Mouse (Mus musculus) limb, embryonic 14.5 days (tissue): ENCODE measurements around the gene Hmmr. TPM values are rescaled to one million over a fixed set of nuclear protein-coding genes. Genes with fewer than 3 reads are reported as not detected.
A peak's percentile ranks its signal among the peaks of the same experiment; 100 is the strongest.

ENCODE experiments used
- ATAC-seq: fragments of 200-750 bp; cut with Nextera tagmentation; 2 replicates; pipeline ENCODE4 v1.8.0; 2017; ENCODE audit warnings: low read depth, moderate number of reproducible peaks, moderate TSS enrichment; ENCODE audit not compliant: low FRiP score
- DNase-seq: peaks from one replicate; pipeline ENCODE4 v3.0.0-alpha.2; 2015; ENCODE audit warnings: low spot score
- H3K27ac ChIP-seq: fragments of 300-500 bp; sonication (generic); replicated peaks from 2 replicates; pipeline ENCODE4 v1.5.1; 2014; ENCODE audit warnings: low read depth, mild to moderate bottlenecking, low read length, moderate library complexity, mixed read lengths
- H3K27me3 ChIP-seq: fragments of 300-500 bp; sonication (generic); 2 replicates; pipeline ENCODE4 v1.6.1; 2014; ENCODE audit warnings: low read length, mixed read lengths; ENCODE audit not compliant: control insufficient read depth, insufficient read depth
- H3K36me3 ChIP-seq: fragments of 300-500 bp; sonication (generic); 2 replicates; pipeline ENCODE4 v1.6.1; 2014; ENCODE audit warnings: mild to moderate bottlenecking, low read length, moderate library complexity, mixed read lengths; ENCODE audit not compliant: control insufficient read depth, insufficient read depth
- H3K4me1 ChIP-seq: fragments of 300-500 bp; sonication (generic); 2 replicates; pipeline ENCODE4 v1.6.1; 2014; ENCODE audit warnings: antibody characterized with exemption, low read length, mixed read lengths; ENCODE audit not compliant: control insufficient read depth, insufficient read depth
- H3K4me2 ChIP-seq: fragments of 300-500 bp; sonication (generic); replicated peaks from 2 replicates; pipeline ENCODE4 v1.6.1; 2014; ENCODE audit warnings: low read depth, mild to moderate bottlenecking, low read length, moderate library complexity; ENCODE audit not compliant: severe bottlenecking
- H3K4me3 ChIP-seq: fragments of 300-500 bp; sonication (generic); replicated peaks from 2 replicates; pipeline ENCODE4 v1.5.1; 2014; ENCODE audit warnings: low read length
- H3K9ac ChIP-seq: fragments of 300-500 bp; sonication (generic); 2 replicates; pipeline ENCODE4 v1.6.1; 2014; ENCODE audit warnings: mild to moderate bottlenecking, low read depth, low read length, moderate library complexity; ENCODE audit not compliant: severe bottlenecking
- H3K9me3 ChIP-seq: fragments of 300-500 bp; sonication (generic); 2 replicates; pipeline ENCODE4 v1.6.1; 2016; ENCODE audit warnings: low read length; ENCODE audit not compliant: control insufficient read depth
- POLR2A ChIP-seq: fragments of 200-500 bp; IDR thresholded peaks from 2 replicates; pipeline ENCODE4 v1.8.0; 2012; ENCODE audit warnings: inconsistent platforms, mild to moderate bottlenecking, moderate library complexity, borderline replicate concordance; ENCODE audit not compliant: insufficient read depth, insufficient read length; ENCODE audit errors: extremely low read depth
- WGBS: fragments of 180-500 bp; shearing (Covaris S2); extraction: QIAGEN DNeasy Blood & Tissue Kit; methylation state at CpG from one replicate; pipeline ENCODE4 v1.1.7; 2014; 5-methylcytosine and 5-hydroxymethylcytosine counted together
- polyA plus RNA-seq, 2 experiments: library from polyadenylated mRNA; depleted of rRNA in 1 of 2; stranded (reverse) in 1 of 2; unstranded in 1 of 2; fragments of >200 nt; fragmentation: Nextera tagmentation in 1 of 2; extraction: Ambion mirVana in 1 of 2; gene quantifications; 2 replicates each; pipeline versions ENCODE4 v1.2.1 to v1.2.3; 2012 to 2014

Hmmr gene
- polyA plus RNA-seq, 2 experiments: 26.4 to 34.0 TPM

GRCm38 (mm10) chr11:40695103-40695502 lies 38.1 kb downstream of the Hmmr start, which contains the start of gene Mat2b:
TSS of gene Mat2b (minus strand) at chr11:40695203.
- Histone ChIP-seq H3K27me3 (no peaks in the 10 kb centered on the region), H3K9ac (peak within 1 kb of the TSS; percentile 81), H3K4me1 (peaks cover 17% of the 10 kb centered on the region), H3K4me3 (peak within 1 kb of the TSS; percentile 91), H3K4me2 (peak within 1 kb of the TSS; percentile 85), H3K9me3 (no peaks in the 10 kb centered on the region), H3K36me3 (no peaks in the 10 kb centered on the region), H3K27ac (peak within 1 kb of the TSS; percentile 97)
- WGBS: 70% methylated on average over 8 of the region's 9 CpGs
- TF ChIP-seq POLR2A: no peak
- DNase-seq (no peak), ATAC-seq (no peak)

- H3K4me3 ChIP-seq: peak overlapping the region; percentile 91
- H3K27ac ChIP-seq: peak overlapping the region; percentile 97
- no peaks in the 10 kb centered on the region for H3K27me3 ChIP-seq
- peak; percentile 78 for DNase-seq
- peaks cover 23% of the 10 kb centered on the region for H3K4me1 ChIP-seq
- no peaks in the 10 kb centered on the region for H3K9me3 ChIP-seq
- H3K36me3 ChIP-seq: no peaks in the 10 kb centered on the region
- under 1% methylated on average over 31 of the region's 31 CpGs for WGBS
- peak overlapping the region; percentile 85 for H3K4me2 ChIP-seq
- peak; percentile 95; the same call in 1 of the 2 replicates for TF ChIP-seq POLR2A
- ATAC-seq: peak; percentile 68
- H3K9ac ChIP-seq: peak overlapping the region; percentile 81
Measured at GRCm38 (mm10) chr11:40694311-40695087, 38.7 kb downstream of the Hmmr start.

GRCm38 (mm10) chr11:40693366-40693951 lies 39.8 kb downstream of the Hmmr start:
- no peak for TF ChIP-seq POLR2A
- no peaks in the 10 kb centered on the region for H3K27me3 ChIP-seq
- peak overlapping the region; percentile 85 for H3K4me2 ChIP-seq
- WGBS: under 1% methylated on average over 16 of the region's 16 CpGs
- H3K36me3 ChIP-seq: no peaks in the 10 kb centered on the region
- peak overlapping the region; percentile 91 for H3K4me3 ChIP-seq
- H3K9ac ChIP-seq: peak overlapping the region; percentile 81
- no peaks in the 10 kb centered on the region for H3K9me3 ChIP-seq
- H3K4me1 ChIP-seq: peaks cover 26% of the 10 kb centered on the region
- ATAC-seq (peak; percentile 2; the same call in 1 of the 2 replicates), DNase-seq (peak; percentile 86)
- peak overlapping the region; percentile 97 for H3K27ac ChIP-seq

GRCm38 (mm10) chr11:40692511-40693365 lies 40.5 kb downstream of the Hmmr start:
- Histone ChIP-seq H3K27ac (peak overlapping the region; percentile 97), H3K9ac (peak overlapping the region; percentile 81), H3K4me1 (peaks cover 26% of the 10 kb centered on the region), H3K4me2 (peak overlapping the region; percentile 85), H3K9me3 (no peaks in the 10 kb centered on the region), H3K36me3 (no peaks in the 10 kb centered on the region; the same call in 1 of the 2 replicates), H3K27me3 (no peaks in the 10 kb centered on the region), H3K4me3 (peak overlapping the region; percentile 91)
- TF ChIP-seq POLR2A: no peak; the same call in 1 of the 2 replicates
- under 1% methylated on average over 30 of the region's 36 CpGs for WGBS
- ATAC-seq: peak; percentile 93
- DNase-seq: peak; percentile 92

GRCm38 (mm10) chr11:40692101-40692509 lies 41.1 kb downstream of the Hmmr start:
- Histone ChIP-seq H3K4me2 (peak overlapping the region; percentile 85), H3K36me3 (peaks cover 6% of the 10 kb centered on the region), H3K27me3 (no peaks in the 10 kb centered on the region), H3K4me3 (peak overlapping the region; percentile 91), H3K4me1 (peaks cover 26% of the 10 kb centered on the region), H3K27ac (peak overlapping the region; percentile 97), H3K9me3 (no peaks in the 10 kb centered on the region), H3K9ac (peak overlapping the region; percentile 81)
- TF ChIP-seq POLR2A: no peak
- DNase-seq: no peak
- under 1% methylated on average over 27 of the region's 28 CpGs for WGBS
- ATAC-seq: peak; percentile 45
